Mouse (Mus musculus): ENCODE results near the gene Psg28. TPM values are rescaled to one million over a fixed set of nuclear protein-coding genes. Genes with fewer than 3 reads are reported as not detected.
"Not testable (repeated sequence)": the region's sequence is repeated elsewhere in the genome, so short reads cannot be mapped to it uniquely, and the experiment has no call there.

The Psg28 gene
- polyA plus RNA-seq (2012; rRNA removed), result not detected in 2 replicates

DNA sequence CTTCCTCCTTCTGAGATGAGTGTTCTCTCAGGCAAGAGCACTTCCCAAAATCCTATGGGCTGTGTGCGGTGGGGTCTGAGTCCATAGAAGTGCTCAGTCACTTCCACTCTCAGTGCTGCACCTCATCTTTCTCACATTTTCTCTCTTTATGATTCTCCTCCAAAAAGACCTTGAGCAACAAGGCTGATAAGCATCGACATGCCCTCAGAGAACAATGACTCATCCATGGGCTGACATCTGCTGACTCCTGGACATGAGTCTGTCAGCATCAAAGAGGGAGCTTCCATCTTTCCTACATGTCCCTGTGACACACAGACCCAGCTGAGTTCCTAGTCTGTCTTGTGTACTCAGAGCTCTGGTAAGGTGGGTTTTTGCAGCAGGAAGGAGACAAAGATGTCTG is at the start of gene Psg28:
Gene Psg28, minus strand, starts transcription at position 101 of the 400 bp plus-strand sequence.
- H3K4me3 ChIP-seq (ENCODE audit: insufficient read depth, low read depth, low read length), result not testable (repeated sequence)

DNA sequence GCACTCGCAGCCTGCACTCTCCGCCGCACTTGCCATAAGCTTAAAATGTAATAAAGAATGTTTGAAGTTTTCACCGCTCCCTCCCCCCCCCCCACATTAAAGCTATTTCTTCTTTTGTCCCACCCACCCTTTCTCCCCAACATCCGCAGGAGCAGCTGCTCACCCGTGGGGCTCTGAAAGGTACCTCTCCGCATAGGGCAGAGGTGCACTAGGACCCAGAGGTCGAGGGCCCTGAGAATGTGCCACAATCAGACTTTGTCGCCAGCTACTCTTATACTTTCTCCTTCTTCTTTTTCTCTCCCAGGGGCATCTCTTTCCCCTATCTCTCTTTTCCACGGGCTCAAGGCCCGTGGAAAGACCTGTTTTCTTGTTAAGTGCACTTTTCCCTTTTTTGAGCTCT is 28.4 kb downstream of the Psg28 start:
- TF ChIP-seq CTCF (conservative IDR thresholded peaks at IDR 0.05; ENCODE audit: insufficient read depth, insufficient read length, low read depth, low read length) (no peak), POLR2A (IDR thresholded peaks at IDR 0.05; ENCODE audit: low read depth, low read length) (no peak)
- Histone ChIP-seq H3K4me3 (ENCODE audit: insufficient read depth, low read depth, low read length) (no peak overlapping the region), H3K4me1 (ENCODE audit: control insufficient read depth, insufficient read depth, low read length) (no peaks in the 10 kb centered on the region), H3K36me3 (ENCODE audit: control insufficient read depth, insufficient read depth, low read length) (no peaks in the 10 kb centered on the region), H3K27me3 (replicated peaks; ENCODE audit: control insufficient read depth, insufficient read depth, low read length) (no peaks in the 10 kb centered on the region), H3K27ac (ENCODE audit: insufficient read depth, low read depth, low read length) (no peak overlapping the region)
- 58% methylated on average over 11 of the region's 11 CpGs for WGBS
- DNase-seq, result peak; percentile 6

More for the DNA sequence above, at the start of gene Psg28:
- H3K27me3 ChIP-seq (replicated peaks; ENCODE audit: control insufficient read depth, insufficient read depth, low read length); H3K4me1 ChIP-seq (ENCODE audit: control insufficient read depth, insufficient read depth, low read length); DNase-seq; H3K36me3 ChIP-seq (ENCODE audit: control insufficient read depth, insufficient read depth, low read length); H3K27ac ChIP-seq (ENCODE audit: insufficient read depth, low read depth, low read length): not testable (repeated sequence)
- 75% methylated on average over 2 of the region's 2 CpGs for WGBS

DNA sequence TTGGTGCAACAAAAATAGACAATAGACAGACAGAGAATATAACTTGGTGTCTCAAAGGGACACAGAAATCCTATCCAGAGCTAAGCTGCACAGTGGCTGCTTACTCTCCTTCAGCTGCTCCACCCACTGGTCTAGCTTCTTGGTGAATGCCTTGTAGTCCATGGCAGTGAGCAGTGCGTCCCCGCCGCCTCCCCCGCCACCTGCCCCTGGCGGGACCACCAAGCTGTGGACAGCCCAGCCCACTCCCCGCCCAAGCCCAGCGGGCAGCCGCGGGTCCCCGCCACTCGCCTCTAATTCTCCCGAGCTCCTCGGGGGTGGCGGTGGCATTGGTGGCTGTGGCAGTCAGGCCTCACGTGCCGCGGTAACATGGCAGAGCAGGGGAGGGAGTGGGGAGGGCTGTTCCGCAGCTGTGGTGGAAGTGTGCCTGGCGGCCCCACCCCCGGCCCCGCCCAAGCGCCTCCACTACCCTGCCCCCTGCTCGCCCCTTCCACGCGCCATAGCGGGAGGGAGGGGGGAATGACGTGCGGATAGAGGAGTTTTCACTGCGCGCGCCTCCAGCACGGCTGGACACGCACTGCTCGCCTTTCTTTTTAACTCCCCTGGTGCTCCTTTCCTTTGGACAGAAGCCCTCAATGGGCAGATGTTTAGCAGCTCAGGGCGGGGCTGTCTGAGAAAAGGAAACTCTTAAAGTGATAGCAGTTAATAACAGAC is 29.2 kb downstream of the Psg28 start:
- Histone ChIP-seq H3K4me3 (ENCODE audit: insufficient read depth, low read depth, low read length) (peak overlapping the region; percentile 45; the same call in 1 of the 2 replicates), H3K27me3 (replicated peaks; ENCODE audit: control insufficient read depth, insufficient read depth, low read length) (no peaks in the 10 kb centered on the region)
- peak; percentile 26 for DNase-seq

DNA sequence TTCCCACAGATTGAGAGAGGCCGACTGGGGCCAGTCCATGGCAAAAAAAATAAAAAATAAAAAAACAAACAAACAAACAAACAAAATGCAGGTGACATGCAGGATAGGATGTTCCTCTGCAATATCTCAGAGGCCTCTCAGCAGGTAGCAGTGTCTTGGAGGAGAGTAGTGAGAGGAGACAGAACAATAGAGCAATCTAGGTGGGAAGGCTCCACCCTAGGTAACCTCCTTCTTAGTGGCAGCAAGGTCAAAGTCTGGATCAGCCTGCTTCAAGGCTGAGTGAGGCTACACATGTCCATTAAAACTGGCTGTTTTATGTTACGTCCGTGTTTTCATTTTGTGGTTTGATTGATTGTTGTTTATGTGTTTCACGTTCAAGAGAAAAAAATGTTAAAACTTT is 40.4 kb downstream of the Psg28 start:
- not testable (repeated sequence) for H3K36me3 ChIP-seq (ENCODE audit: control insufficient read depth, insufficient read depth, low read length); H3K4me3 ChIP-seq (ENCODE audit: insufficient read depth, low read depth, low read length); DNase-seq; H3K27ac ChIP-seq (ENCODE audit: insufficient read depth, low read depth, low read length); H3K4me1 ChIP-seq (ENCODE audit: control insufficient read depth, insufficient read depth, low read length); H3K27me3 ChIP-seq (replicated peaks; ENCODE audit: control insufficient read depth, insufficient read depth, low read length)
- WGBS, result 79% methylated on average over 4 of the region's 4 CpGs

More for the DNA sequence above, 29.2 kb downstream of the Psg28 start:
- H3K27ac ChIP-seq (ENCODE audit: insufficient read depth, low read depth, low read length), result no peak overlapping the region
- no peak for TF ChIP-seq CTCF (conservative IDR thresholded peaks at IDR 0.05; ENCODE audit: insufficient read depth, insufficient read length, low read depth, low read length)
- TF ChIP-seq POLR2A (IDR thresholded peaks at IDR 0.05; ENCODE audit: low read depth, low read length), result no peak
- H3K4me1 ChIP-seq (ENCODE audit: control insufficient read depth, insufficient read depth, low read length), result no peaks in the 10 kb centered on the region
- WGBS, result 55% methylated on average over 35 of the region's 35 CpGs
- no peaks in the 10 kb centered on the region for H3K36me3 ChIP-seq (ENCODE audit: control insufficient read depth, insufficient read depth, low read length)

DNA sequence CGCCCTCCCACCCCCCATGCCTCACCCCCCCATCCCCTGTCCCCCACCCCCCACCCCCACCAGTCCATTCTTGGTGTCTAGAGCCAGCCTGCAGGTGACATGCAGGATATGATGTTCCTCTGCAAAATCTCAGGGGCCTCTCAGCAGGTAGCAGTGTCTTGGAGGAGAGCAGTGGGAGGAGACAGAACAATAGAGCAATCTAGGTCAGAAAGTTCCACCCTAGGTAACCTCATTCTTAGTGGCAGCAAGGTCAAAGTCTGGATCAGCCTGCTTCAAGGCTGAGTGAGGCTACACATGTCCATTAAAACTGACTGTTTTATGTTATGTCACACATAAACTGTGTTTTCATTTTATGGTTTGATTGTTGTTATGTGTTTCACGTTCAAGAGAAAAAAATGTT is 53.5 kb downstream of the Psg28 start:
- no peak overlapping the region for H3K4me3 ChIP-seq (ENCODE audit: insufficient read depth, low read depth, low read length)
- no peak for TF ChIP-seq POLR2A (IDR thresholded peaks at IDR 0.05; ENCODE audit: low read depth, low read length)
- no peak for TF ChIP-seq CTCF (conservative IDR thresholded peaks at IDR 0.05; ENCODE audit: insufficient read depth, insufficient read length, low read depth, low read length)
- no peaks in the 10 kb centered on the region for H3K4me1 ChIP-seq (ENCODE audit: control insufficient read depth, insufficient read depth, low read length)
- DNase-seq, result no peak
- H3K36me3 ChIP-seq (ENCODE audit: control insufficient read depth, insufficient read depth, low read length), result no peaks in the 10 kb centered on the region
- H3K27me3 ChIP-seq (replicated peaks; ENCODE audit: control insufficient read depth, insufficient read depth, low read length), result no peaks in the 10 kb centered on the region
- 41% methylated on average over 2 of the region's 2 CpGs for WGBS
- H3K27ac ChIP-seq (ENCODE audit: insufficient read depth, low read depth, low read length), result no peak overlapping the region

Other genes starting within 250 kb of the Psg28 start
- 0.08 and 0.22 TPM in 2 replicates for gene Mill1, start 186.7 kb downstream of the Psg28 start, polyA plus RNA-seq (2012; rRNA removed)
- gene Psg18, start 77.0 kb downstream of the Psg28 start, polyA plus RNA-seq (2012; rRNA removed), result not detected in 2 replicates
- not detected in 2 replicates for gene Psg26, start 52.1 kb upstream of the Psg28 start, polyA plus RNA-seq (2012; rRNA removed)
- gene Psg25, start 100.2 kb upstream of the Psg28 start, polyA plus RNA-seq (2012; rRNA removed), result not detected in 2 replicates
- gene Psg27, start 135.3 kb upstream of the Psg28 start, polyA plus RNA-seq (2012; rRNA removed), result not detected in 2 replicates
- not detected in 2 replicates for gene Psg23, start 184.5 kb upstream of the Psg28 start, polyA plus RNA-seq (2012; rRNA removed)
- gene Psg21, start 224.7 kb upstream of the Psg28 start, polyA plus RNA-seq (2012; rRNA removed), result not detected in 2 replicates